Mouse (Mus musculus): ENCODE data around the gene Col4a1.

Col4a1 gene

DNA sequence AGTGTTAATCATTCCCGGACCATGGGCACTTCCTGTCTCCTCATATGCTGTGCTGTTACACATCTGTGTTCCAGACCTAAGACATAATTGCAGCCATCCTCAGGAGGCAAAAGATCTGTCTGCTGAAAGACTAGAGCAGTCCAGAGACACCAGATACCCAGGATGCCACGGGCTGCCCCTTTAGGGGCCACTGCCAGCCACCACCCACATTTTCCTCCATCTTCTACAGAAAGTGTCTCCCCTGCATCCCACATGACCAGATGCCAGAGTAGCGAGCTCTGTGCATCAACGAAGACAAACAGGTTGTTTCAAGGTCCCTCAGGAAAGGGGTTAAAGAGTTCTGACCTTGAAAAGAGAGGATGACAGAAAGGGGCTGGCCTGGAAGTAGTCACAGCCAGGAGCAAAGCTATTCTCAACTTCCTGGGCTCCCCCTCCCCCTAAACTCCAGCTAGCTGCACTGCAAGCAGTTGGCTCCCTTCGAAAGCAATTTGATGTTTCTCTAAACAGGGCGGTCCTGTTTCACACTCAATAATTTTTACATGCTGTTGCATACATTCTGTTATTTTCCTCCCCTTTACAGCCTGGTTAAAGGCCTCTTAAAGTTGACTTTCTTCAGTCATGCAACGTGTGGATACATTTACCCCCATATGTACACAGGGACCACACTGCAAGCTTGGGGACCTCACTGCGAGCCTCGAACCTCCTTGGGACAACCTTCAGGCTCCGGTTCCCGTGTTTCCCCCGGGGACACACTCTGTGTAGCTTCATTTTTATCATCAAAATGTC lies 13.9 kb downstream of the Col4a1 start:
- DNase-seq (ENCODE audit: low spot score): no peak

DNA sequence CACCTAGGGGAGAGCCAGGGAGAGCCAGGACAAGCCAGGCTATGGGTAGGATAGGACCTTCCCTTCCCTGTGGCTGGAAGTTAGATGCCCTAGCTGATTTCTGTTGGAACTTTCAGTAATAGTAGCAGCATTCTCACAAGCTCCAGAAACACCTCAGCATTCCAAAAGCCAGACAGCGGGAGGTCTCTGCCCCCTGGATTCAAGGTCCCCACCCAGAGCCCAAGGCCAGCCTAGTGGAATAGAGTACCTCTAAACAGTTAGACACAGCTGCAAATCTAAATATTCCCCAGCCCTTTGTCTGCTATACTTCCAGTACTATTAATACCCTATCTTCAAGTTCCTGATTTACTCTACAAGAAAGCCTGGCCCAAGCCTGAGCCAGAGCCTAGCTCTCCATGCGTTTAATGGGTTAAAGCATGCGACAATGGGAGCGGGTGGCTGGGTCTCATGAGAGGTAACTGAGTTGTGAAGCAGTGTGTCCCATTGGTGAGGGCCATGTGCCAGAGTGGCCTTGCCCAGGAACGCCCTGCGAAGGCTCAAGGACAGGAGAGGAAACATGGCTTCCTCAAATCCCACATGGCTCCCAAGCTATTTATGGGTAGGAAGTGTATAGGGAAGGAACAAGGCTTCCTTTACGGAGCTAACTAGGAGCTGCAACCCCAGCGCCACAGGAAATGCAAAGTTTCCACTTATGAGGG lies 15.3 kb downstream of the Col4a1 start:
- DNase-seq (ENCODE audit: low spot score): no peak

DNA sequence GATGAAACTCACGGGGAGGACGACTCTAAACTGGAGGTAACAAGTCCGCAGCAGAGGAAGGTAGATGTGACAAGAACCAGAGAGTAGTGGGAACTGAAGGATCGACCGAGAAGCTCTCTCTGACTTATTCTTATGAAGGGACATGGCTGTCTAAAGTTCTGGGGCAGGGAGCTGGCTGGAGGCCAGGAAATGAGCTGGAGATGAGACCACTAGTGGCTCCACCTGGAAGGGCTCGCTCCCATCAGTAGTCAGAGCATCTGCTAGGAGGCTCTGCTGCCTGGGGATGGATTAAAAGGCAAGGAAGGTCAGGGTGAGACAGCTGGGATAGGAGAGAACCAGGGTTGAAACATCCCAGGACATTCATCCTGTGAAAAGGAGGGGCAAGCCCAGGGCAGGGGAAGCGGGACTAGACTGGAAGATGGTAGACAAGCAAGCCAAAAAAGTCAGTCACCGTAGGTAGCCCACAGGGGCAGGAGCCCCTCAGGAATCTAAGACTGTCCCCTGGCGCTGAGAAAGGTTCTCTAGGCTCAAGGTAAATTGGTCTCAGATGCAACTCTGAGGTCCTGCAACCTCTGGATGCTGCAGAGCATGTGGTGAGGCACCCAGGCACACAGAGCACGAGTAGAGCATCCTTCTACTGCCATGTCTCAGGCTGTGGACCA lies 16.2 kb downstream of the Col4a1 start:
- no peak for DNase-seq (ENCODE audit: low spot score)

DNA sequence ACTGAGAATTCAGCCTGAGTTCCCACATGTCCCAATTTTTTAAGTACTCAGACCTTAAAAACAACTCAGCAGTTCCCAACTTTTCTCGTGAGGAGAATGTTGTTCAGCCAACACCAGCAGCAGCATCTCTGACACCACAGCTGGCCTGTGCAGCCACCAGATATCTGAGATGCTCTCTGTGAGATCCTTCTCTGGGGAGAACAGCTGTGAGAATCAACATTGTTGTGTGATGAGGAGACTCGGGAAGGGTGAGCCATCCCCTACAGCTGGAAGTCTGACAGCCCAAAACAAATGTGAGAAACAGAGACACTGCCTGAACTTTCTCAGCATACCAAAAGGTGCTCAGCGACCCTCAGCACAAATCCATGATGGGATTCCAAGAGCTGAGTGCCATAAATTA lies 20.0 kb downstream of the Col4a1 start:
- no peak for DNase-seq (ENCODE audit: low spot score)

DNA sequence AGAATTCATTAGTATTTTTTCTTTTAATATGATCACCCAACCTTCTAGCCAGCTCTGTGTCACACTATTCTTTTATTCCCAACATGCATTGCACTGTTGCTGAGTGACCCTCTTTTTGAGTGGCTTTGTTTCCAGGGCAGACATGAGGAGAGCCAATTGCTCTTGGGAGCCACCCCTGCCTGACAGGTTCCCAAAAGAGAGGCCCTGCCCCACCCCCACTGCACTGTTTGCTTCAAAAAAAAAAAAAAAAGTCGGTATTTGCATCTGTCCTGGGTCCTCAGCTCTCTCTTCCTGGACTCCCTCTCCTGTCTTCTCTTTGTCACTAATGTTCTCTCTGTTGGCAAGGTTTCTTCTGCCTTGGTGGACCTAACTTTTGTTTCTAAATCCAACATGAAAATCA lies 22.1 kb downstream of the Col4a1 start:
- DNase-seq (ENCODE audit: low spot score): no peak

DNA sequence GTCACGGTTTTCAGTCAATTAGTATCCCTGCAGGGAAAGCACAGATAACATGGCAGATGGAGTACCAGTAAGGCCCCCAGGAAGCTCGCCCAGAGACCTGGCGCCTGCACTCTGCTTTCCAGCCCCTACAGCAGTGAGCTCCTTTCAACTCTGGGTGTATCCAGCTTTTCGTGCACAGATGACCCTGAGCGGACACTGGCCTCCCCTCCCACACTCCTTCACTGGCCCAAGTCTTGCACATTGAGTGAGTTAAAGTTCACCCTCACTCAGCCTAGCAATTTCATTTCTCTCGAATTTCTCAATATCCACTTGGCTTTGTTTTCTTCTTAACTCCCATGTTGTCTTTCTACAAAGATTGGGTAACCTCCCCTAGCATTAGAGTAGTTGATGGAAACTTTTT lies 24.3 kb downstream of the Col4a1 start:
- no peak for DNase-seq (ENCODE audit: low spot score)

DNA sequence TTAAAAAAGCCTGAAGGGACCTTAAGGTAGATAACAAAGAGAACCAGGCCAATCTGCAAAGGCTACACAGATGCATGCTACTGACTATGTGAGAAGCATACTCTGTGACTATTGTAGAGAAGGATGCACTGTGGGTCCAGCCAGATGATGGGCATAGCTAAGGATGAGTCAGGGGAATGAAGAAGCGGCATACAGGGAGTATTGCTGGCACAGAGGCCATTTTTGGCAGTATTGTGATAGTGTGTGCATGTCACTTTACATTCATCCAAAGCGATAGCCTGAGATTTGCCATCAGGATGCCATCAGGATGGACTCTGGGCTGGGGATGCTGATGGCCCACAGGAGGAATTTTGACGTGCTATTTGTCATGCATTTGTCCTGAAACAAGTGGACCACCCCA lies 25.5 kb downstream of the Col4a1 start:
- no peak for DNase-seq (ENCODE audit: low spot score)

DNA sequence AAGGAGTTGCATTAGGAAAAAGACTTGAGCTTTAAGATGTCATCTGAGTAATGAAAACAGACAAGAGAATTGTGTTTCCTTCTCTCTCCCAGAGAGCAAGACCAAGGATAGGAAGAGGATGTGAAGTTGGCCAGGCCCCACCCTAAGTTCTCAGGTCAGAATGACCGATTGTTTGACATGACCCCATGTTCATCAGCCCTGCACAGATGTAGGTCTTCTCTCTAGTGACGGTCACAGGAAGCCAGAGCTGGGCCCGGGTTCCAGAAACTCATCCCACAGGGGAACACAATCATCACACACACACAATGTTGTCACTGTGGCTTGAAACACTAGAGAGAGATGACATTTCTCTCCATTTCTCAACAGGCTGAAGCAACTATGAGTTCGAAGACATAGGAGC lies 27.2 kb downstream of the Col4a1 start:
- DNase-seq (ENCODE audit: low spot score): no peak

DNA sequence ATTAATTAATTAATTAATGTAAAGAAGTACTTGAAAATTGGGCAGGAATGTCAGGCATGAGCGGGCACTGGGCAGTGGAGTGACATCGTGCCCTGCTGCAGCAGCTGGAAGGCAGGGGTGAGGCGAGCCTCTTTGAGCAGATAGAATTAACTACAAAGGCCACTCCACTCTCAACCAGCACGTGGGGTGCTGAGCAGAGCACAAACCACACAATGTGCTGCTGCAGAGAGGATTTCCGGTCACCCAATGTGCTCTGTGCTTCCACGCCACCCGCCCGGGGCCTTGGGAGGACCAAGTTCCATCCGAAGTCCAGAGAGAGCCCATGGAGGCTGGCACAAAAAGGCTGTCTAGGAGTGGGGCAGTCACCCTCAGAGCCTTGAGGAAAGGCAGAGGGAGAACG lies 29.4 kb downstream of the Col4a1 start:
- no peak for DNase-seq (ENCODE audit: low spot score)

DNA sequence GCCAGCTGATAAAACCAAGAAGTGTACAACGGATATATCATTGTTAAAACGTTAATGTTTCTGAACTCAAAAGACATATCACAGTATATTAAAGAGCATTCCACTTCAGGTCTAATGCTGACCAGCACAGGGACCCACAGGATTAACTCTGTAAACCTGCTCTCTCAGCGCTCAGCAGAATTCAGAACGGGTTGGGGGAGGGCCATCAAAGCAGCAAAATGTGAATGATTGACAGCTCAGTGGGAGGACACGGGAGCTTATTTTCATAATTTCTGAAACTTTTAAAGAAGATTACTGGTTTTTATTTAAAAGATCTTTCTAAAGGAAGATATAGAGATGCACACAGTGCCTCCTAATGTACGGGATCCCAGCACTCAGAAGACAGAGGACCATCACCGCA lies 29.9 kb downstream of the Col4a1 start:
- no peak for DNase-seq (ENCODE audit: low spot score)

DNA sequence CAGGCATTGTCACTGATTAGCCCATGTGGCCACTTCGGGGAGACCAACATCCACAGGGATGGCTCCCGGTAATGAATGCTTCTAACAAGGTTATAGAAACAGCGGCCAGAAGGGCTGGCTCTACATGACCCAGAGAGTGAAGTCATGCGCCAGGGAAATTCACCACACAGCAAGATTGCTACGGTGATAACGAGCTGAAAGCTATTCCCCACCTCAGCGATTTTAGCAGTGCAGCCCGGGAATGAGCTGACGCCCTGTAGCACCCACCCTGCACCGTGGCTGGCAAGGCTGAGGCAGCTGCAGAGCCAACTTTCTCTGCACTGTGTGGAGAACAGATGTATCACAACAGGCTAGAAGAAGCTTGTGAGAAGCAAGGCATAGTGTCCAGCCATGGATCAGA lies 30.5 kb downstream of the Col4a1 start:
- no peak for DNase-seq (ENCODE audit: low spot score)

DNA sequence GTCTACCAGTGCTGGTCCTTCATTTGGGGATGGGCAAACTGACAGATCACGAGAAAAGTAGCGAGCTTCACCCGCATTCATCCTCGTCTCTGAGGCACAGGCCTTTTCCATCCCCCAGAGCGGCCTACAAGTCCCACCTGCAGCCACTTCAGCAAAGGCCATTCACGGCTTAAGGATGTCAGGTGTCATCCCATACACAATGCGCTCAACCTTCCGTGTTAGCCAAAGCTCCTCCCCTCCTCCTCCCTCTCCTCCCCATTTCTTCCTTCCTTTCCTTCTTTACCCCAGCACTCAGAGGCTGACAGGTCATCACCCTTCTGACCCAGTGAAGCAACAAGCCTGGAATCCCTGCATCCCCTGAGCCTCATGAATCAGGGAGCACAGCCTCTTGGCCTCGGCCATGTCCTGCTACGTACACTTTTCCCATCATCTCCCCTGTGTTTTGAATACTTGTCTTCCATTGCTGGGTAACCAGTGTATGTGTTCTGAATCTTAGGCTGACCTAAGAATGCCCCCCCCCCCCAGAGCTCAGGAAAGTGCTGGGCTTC lies 31.8 kb downstream of the Col4a1 start:
- no peak for DNase-seq (ENCODE audit: low spot score)

DNA sequence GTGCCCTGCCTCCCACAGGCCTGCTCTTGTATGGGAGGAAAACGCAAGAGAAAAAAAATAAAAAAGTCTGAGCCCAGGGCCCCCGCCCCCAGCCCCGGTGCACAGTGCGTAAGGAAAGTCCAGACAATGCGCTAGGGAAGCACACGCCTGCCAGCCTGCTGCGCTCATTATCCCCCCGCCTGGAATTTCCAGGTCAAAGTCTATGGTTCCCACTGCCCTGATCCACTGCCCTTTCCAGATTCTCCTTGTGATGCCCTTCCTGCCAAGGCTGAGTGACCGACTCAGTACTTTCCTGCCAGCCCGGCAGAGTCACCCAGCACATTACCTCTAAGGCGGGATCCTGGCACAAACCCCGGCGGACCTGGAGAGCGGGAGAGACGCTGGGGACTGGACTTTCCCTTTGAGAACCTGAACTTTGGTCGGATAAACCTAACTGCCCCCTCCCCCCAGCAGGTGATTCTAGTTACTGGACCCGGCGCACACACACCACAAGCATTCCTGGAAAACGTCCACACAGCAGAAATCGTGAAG lies 33.3 kb downstream of the Col4a1 start:
- no peak for DNase-seq (ENCODE audit: low spot score)

DNA sequence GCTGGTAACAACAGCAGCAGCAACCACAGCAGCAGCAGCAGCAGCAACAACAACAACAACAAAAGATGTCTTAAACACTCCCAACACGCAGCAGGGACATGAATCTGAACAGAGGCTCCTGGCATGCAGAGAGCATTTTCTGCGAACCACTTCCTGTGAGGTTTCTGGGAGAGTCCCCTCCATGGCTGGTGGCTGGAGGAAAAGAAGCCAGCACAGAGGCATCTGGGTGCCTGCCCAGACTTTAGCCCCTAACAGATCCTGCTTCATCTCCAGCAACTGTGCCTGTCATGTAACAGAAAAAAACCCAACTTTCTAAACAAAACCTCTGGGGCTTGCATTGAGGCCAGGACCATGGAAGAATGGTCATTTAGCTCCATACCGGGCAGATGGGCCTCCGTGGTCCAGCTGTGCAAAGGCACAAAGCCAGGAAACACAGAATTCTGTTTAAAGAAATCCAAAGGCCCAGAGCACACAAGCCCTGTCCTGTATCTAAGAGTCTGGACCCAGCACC lies 34.5 kb downstream of the Col4a1 start:
- DNase-seq (ENCODE audit: low spot score): no peak

DNA sequence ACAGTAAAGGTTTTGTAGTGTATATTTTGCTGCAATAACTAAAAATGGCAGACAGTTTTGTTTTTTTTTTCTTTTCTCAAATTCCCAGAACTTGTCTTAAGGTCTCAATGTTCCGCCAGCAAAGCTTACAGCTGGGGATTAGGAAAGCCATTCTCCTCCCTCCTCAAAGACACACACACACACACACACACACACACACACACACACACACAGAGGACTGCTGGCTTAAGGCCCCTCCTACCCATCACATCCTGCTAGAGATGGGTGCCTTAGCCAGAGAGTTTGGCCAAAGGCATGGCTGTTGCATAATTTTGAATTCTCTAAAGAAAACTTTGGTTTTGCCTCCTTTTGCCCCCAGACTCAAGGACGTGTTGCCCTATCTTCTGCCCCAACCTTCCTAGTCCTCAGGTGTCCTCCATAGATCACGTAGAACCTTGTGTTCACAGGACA lies 35.0 kb downstream of the Col4a1 start:
- no peak for DNase-seq (ENCODE audit: low spot score)

DNA sequence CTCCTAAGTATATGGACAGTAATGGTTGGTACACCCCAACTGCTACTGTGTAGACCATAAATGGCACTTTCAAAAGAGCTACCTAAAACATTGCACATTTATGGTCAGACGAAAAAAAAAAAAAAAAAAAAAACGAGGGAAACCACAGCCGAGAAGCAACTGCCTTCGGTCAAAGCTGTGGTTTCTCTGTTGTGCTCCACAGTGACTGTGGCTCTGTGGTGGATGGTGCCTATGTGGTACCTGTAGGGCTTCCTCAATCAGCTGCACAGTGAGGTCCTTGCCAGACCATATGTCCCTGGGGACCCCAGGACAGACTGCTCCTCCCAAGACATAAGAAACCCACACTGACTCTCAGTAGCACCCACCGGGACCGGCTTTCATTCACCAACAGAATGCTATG lies 36.3 kb downstream of the Col4a1 start:
- no peak for DNase-seq (ENCODE audit: low spot score)

DNA sequence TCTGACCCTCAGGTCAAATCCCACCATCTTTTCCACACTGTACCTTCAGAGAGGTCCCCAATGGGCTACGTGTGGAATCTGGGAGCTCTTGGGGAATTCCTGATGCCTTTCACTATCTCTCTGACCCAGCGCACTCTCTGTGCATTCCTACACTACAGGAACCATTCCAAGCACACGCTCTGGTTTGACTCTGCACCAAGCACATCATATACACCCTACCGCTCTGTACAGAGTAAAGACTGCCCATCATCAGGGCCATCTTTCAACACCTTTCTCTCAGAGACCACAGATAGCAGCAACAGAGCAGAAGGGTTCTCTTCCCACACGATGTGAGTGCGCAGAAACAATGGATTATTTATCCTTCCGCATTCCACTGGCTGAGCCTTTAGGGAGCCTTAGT lies 38.2 kb downstream of the Col4a1 start:
- no peak for DNase-seq (ENCODE audit: low spot score)

DNA sequence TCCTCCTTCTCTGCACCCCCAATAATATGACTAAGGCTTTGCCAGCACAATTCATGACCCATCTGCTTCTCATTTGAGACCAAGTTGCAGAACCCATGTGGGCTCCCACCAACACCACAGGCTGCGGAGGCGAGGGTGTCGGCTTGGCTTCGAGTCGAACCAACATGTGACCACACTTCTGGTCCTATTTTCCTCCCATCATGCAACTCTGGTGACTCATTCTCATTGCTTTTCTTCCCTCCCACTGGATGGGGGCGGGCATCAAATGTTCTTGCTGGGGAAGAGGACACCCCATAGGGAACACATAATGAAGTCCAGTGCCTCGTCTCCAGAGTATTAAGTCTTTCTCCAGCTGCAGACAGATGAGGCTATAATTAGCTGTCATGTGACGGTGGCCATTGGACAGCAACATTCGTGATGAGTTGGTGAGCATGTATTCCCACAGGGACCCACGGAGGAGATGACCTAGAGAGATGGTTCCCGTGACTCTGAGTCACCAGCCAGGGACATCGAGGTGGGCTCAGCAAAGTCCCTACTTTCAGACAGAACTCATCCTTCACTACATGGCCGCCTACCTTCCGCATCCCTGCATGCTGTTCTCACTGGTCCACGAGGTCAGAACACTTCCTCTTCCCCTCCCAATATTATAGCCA lies 39.0 kb downstream of the Col4a1 start:
- no peak for DNase-seq (ENCODE audit: low spot score)

DNA sequence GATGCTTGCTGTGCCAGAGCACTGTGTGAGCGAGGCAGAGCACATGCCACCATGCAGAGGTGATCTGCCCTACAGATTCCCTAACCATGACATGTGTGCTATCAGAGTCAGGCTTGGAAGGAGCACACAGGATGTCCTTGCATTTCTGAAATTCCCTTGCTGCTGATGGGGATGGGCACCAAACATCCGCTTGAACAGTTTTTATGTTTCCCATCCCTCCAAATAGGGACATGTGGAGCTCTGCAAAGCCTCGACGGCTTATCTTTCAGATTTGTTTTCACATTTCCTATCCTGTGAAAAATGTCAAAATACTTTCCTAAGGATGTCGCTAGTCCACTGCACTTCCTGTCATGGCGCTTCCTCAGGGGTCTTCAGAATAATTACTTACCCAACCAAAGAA lies 40.4 kb downstream of the Col4a1 start:
- DNase-seq (ENCODE audit: low spot score): no peak

DNA sequence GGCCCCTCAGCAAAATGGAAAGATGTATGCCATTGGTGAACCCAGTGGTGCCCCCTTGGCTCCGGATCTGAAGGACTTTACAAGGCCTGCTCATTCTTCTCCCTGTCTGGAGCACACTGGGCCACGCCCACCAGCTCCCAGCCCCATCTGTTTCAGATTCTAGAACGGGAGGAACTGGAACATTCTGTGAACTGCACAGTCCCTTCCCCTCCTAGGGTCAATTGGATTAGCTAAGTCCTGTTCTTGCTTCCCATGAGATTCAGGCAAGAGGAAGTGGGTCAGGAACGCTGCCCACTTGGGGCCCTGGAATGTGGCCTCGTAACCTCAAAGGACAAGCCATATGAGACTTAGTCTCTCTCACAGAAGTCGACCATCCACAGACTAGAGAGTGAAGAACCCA lies 41.8 kb downstream of the Col4a1 start:
- no peak for DNase-seq (ENCODE audit: low spot score)

DNA sequence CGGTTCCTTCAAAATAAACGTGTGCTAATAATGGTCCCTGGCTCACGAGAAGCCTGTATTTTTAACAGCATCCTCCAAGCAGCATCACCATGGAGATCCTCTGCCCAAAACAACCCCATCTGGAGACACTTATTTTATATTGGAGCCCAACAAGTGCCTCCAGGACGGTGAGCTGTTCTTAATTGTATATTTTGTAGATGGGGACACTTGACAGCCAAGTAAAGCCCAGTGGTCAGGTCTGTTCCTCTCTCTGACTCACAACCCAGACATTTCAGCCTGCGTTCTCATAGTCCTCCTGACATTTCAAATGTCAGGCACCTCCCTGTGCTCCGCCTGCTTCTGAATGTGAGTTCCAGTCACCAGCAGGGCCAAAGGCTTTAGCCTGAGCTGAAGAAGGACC lies 43.9 kb downstream of the Col4a1 start:
- no peak for DNase-seq (ENCODE audit: low spot score)

DNA sequence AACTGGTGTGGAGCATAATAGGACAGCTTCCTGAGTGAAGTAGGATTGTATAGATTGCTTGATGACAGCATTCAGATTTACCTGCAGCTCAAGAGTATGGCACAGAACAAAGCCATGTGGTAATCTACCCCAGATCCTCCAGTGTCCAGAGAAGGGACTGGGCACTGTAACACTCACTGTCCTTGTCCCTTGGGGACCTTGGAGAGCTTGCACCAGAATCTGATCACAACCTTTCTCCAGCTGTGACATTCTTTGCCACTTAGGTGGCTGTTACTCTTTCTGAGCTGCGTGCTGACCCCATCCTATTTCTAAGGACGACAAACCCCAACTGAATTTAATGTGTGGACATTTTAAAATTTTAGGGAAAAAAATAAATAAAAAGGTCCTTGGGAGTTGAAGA lies 46.2 kb downstream of the Col4a1 start:
- no peak for DNase-seq (ENCODE audit: low spot score)

Data from ovary, postnatal 36 days (tissue).